Mouse (Mus musculus) urinary bladder, postnatal 36 days (tissue): Measurements from ENCODE around the gene Nob1.

Source experiments
- DNase-seq, 2 experiments: peaks; one replicate each; pipeline ENCODE4 v3.0.0; 2022; ENCODE audit warnings: low spot score in 2 of 2, mixed read lengths in 1 of 2

Nob1 gene

GRCm38 (mm10) chr8:107386171-107386570, 38.7 kb downstream of the Nob1 start:
- no peak for DNase-seq

- DNase-seq = no peak
Observed at GRCm38 (mm10) chr8:107385063-107385462, 39.8 kb downstream of the Nob1 start.

DNA sequence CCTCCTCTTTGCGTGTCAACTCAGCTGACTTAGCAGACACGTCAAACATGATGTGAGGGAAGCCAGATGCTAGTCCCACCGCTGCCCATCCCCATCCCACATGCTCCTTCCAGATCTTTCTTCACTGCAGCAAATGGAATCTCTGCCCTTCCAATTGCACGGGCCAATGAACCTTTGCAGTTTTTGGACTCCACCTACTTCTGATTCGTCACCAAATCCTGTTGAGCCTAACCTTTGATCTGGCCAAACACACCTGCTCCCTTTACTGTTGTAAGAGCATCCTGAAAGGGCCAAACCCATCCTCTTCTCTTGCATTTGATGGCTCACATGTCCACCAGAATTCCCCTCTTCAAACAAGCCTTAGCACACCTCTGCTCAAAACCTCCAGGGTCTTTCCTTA, 40.2 kb downstream of the Nob1 start:
- no peak for DNase-seq

- no peak for DNase-seq
Observed at GRCm38 (mm10) chr8:107382898-107383297, 42.0 kb downstream of the Nob1 start.

DNA sequence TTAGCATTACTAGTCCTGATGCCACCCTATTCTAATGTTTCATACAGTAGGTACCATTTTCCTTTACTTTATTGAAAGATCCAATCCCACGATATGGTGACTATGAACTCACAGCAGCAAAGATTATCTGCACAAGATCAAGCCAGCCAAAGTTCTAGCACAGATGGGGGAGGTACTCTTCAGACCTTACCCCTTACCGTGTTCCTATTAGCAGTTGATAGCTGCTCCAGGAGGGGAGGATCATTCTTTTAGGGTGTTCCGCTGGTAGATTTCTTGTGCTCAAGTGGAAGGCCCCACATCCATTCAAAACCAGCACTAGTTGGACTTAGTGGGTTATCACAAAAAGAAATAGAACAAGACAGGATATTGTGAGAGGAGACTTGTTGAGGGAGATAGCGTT, 43.2 kb downstream of the Nob1 start:
- no peak for DNase-seq

DNA sequence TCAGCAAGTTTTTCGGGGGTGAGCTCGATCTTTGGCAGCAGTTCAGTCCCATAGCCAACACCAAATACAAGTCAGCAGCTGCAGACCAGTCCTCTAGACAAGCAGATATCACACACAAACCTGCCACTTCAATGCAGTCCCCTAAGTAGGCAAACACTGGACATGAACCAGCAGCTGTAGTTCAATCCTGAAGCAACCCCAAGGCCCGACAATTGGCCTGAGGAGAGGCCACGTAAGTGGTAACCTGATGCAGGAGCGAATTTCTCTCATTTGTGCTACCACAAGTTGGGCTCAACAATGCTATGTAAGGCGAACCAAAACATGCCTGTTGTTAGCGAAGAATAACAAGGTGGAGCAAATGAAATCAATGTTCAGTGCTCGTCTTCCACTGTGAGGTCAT, 44.1 kb downstream of the Nob1 start:
- DNase-seq = no peak

DNA sequence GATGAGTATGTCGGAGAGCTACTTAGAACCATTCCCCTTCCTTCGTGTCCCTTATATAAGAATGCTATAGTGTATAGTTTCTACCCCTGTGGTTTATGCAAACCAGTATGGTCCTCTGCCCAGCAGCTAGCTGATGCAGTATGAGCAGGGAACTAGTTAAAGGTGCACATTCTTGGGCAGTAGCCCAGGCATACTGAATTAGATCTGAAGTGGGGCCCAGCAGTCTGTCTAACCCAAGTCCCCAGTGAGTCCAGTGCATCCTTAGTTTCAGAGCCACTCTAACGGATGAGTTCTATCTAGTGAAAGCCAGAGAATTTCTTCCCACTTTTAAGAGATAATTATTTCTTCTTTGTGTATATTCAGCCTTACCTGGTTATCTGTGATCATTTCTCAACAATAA, 47.5 kb downstream of the Nob1 start:
- no peak for DNase-seq

- DNase-seq = no peak
Observed at GRCm38 (mm10) chr8:107370311-107370710, 54.5 kb downstream of the Nob1 start.
